Mouse (Mus musculus) ES-Bruce4 (cell line): ENCODE data around the gene S1pr3.

ENCODE experiments used
- CTCF ChIP-seq: IDR thresholded peaks from one replicate; pipeline ENCODE4 v1.8.1; 2011; ENCODE audit warnings: low read depth, low read length
- EP300 ChIP-seq: IDR thresholded peaks from 2 replicates; pipeline ENCODE4 v1.6.1; 2011; ENCODE audit warnings: low read depth, low read length; ENCODE audit not compliant: insufficient read depth
- POLR2A ChIP-seq: IDR thresholded peaks from one replicate; pipeline ENCODE4 v1.8.1; 2011; ENCODE audit warnings: low read length; ENCODE audit not compliant: insufficient read depth

GRCm38 (mm10) chr13:51374026-51374807, 34.2 kb upstream of the S1pr3 start:
- TF ChIP-seq CTCF (no peak), POLR2A (no peak), EP300 (no peak)
